Mouse (Mus musculus) Patski (cell line): ENCODE results near the gene Sox12. TPM values are rescaled to one million over a fixed set of nuclear protein-coding genes. Genes with fewer than 3 reads are reported as not detected.

Source experiments
- ATAC-seq: fragments of 100-300 bp; one replicate; pipeline ENCODE4 v1.8.0; 2021
- CTCF ChIA-PET: fragments of 350-600 bp; sonication (Branson Sonifier 250); formaldehyde crosslinking; loops from one replicate; lab custom pipeline; 2022; ENCODE audit warnings: inconsistent platforms; lab: Charles Lee
- POLR2A ChIA-PET: fragments of 350-600 bp; sonication (Branson Sonifier 250); formaldehyde crosslinking; loops from one replicate; lab custom pipeline; 2022; ENCODE audit warnings: antibody characterized with exemption, inconsistent platforms; lab: Charles Lee
- DNase-seq: peaks from one replicate; pipeline ENCODE4 v3.0.0-alpha.2; 2011; ENCODE audit warnings: low read depth, low spot score
- H3K27me3 ChIP-seq: fragments of 371-371 bp; one replicate; pipeline ENCODE4 v1.5.1; 2021
- CTCF ChIP-seq: fragments of 100-300 bp; IDR thresholded peaks from one replicate; pipeline ENCODE4 v1.5.1; 2021
- in situ Hi-C: fragments of 300-500 bp; cut with MboI; formaldehyde crosslinking; loops from 3 replicates; pipeline ENCODE4 v1.11.1; 2018; ENCODE audit warnings: low pct_unique_long_range_greater_than_20kb, mixed read lengths
- polyA plus RNA-seq: library from polyadenylated mRNA; unstranded; gene quantifications from one replicate; pipeline ENCODE4 v1.2.3, GENCODE M21; 2021

Gene Sox12
- polyA plus RNA-seq, 1 experiment from 2014 or later = 19.6 TPM

- H3K27me3 ChIP-seq = no peaks in the 10 kb centered on the region
- in situ Hi-C loops = no loop called here
- no peak for TF ChIP-seq CTCF
- POLR2A ChIA-PET = interaction anchor here (0.6 kb wide), 1 partner anchor 42 kb away, joined by 4 read pairs; no protein-coding TSS in a partner anchor
- ATAC-seq (no peak), DNase-seq (no peak)
- CTCF ChIA-PET = no interaction called here
Observed at GRCm38 (mm10) chr2:152409781-152410180, 11.9 kb upstream of the Sox12 start.

DNA sequence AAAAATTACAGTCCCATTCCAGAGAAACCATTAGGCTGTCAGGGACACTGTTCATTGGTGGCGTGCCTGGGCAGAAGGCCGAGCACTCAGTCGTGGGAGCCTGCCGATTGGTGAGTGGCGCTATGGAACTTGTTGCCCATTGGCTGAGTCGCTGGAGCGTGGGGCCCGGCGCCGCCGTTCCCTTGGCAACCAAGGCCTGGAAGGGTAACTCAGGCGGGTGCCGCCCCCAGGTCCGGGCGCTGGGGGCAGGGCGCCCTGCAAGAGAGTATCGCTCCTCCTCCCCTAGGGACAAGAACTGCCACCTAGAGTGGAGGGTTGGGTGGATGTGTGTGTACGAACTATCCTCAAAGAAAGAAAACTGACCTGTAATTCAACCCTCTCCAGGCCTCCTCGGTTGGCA is 8.3 kb upstream of the Sox12 start:
- no peaks in the 10 kb centered on the region for H3K27me3 ChIP-seq
- TF ChIP-seq CTCF = no peak
- DNase-seq (no peak), ATAC-seq (peak; percentile 99)
- ChIA-PET POLR2A (no interaction called here), CTCF (interaction anchor here (1.5 to 1.7 kb wide), 2 partner anchors 13 to 31 kb away, joined by 3 to 5 read pairs; no protein-coding TSS in a partner anchor)
- in situ Hi-C loops = no loop called here

GRCm38 (mm10) chr2:152399122-152399542 is 1.3 kb upstream of the Sox12 start:
- ChIA-PET CTCF (no interaction called here), POLR2A (interaction anchor here (1.3 kb wide), 1 partner anchor 15 kb away, joined by 3 read pairs; no protein-coding TSS in a partner anchor)
- in situ Hi-C loops = no loop called here
- no peak for DNase-seq
- no peak for ATAC-seq
- no peak for TF ChIP-seq CTCF
- no peaks in the 10 kb centered on the region for H3K27me3 ChIP-seq

- in situ Hi-C loops = no loop called here
- peak; percentile 50 for ATAC-seq
- CTCF ChIA-PET = no interaction called here
- no peak for TF ChIP-seq CTCF
- H3K27me3 ChIP-seq = no peaks in the 10 kb centered on the region
- POLR2A ChIA-PET = interaction anchor here (1.0 to 1.3 kb wide), 2 partner anchors 12 to 15 kb away, joined by 3 read pairs; no protein-coding TSS in a partner anchor
- DNase-seq = no peak
Observed at GRCm38 (mm10) chr2:152398691-152399090, 828 bp upstream of the Sox12 start.

- no peak for TF ChIP-seq CTCF
- ATAC-seq (peak; percentile 13), DNase-seq (no peak)
- POLR2A ChIA-PET = interaction anchor here (1.4 kb wide), 1 partner anchor 46 kb away, joined by 3 read pairs; no protein-coding TSS in a partner anchor
- H3K27me3 ChIP-seq = no peaks in the 10 kb centered on the region
- CTCF ChIA-PET = no interaction called here
- in situ Hi-C loops = no loop called here
Observed at GRCm38 (mm10) chr2:152397004-152397589, 766 bp downstream of the Sox12 start.

DNA sequence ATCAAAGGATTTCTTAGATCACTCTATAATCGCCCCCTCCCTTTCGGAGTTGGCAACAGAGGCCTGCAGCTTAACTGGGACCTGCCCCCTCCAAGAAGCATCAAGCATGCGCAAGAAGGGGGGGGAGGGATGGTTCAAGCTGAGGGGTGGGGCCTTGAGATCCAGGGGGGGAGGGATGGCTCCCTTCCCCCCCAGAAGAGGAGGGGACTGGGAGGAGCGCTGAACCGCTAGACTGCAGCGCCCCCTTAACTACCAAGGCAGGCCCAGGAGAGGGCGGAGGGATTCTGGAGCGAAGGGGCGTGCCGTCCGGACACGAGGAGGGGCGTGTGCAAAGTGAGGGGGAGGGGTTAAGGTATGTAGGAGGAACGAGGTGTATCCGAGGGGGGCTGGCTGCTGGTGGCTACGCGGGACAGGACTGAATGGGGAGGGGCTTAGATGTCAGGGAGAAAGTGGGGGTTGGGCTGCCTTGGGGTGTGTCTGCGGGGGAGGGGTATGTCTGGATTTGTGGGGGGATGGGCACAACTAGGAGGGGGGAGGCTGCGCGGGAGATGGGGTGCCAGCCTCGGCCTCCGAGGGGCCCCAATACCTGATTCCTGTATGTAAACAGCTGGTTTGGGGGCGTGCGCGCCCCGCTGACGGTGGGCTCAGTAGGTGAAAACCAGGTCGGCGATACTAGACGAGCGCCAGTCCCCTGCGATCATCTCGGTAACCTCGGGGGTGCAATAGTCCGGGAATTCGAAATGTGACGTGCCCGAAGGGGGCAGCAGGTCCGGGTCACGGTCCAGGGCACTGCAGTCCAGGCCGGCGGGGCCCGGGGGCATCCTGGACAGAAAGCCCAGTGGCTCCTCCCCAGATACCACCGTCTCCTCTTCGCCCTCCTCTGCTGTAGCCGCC is 1.5 kb downstream of the Sox12 start:
- no peaks in the 10 kb centered on the region for H3K27me3 ChIP-seq
- ChIA-PET CTCF (no interaction called here), POLR2A (interaction anchor here (0.6 to 1.4 kb wide), 2 partner anchors 45 to 54 kb away, joined by 3 read pairs; no protein-coding TSS in a partner anchor)
- TF ChIP-seq CTCF = no peak
- peak; percentile 49 for ATAC-seq
- in situ Hi-C loops = no loop called here
- DNase-seq = no peak

DNA sequence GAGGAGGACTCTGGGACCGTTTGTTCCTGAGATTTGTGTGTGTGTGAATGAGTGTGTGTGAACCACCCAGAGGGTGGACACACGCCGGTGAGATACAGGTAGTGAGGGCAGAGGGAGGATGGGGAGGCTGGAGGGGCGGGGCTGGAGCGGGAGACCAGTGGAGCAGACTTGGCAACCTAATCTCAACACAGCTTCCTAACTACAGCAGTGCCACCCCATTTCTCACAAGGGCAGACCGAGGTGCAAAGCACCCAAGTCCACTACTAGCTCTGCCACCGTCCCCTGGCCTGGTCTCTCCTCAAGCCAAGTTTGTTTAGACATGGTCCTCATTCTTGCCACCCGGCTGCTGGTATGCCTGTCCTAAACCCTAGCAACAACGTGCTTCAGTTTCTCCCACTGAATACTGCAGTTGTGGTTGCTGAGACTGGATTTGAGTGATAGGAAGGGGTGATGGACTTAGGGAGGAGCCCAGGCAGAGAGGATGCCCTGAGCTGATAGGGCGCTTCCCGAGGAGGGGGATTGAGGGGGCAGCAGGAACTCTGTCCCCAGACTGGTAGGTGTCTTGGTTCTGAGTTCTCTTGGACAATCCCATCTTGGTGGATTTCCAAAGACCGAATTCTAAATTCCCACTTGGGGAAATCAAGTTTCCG is 2.5 kb downstream of the Sox12 start:
- CTCF ChIA-PET = interaction anchor here (1.1 kb wide), 1 partner anchor 42 kb away, joined by 3 read pairs; no protein-coding TSS in a partner anchor
- no peak for TF ChIP-seq CTCF
- POLR2A ChIA-PET = interaction anchor here (0.6 kb wide), 1 partner anchor 54 kb away, joined by 3 read pairs; no protein-coding TSS in a partner anchor
- DNase-seq (no peak), ATAC-seq (no peak)
- in situ Hi-C loops = no loop called here
- no peaks in the 10 kb centered on the region for H3K27me3 ChIP-seq

- ATAC-seq (no peak), DNase-seq (no peak)
- no peaks in the 10 kb centered on the region for H3K27me3 ChIP-seq
- in situ Hi-C loops = loop anchor here (5.0 kb wide), 1 partner anchor 49 kb away; no protein-coding TSS in a partner anchor
- TF ChIP-seq CTCF = no peak
- POLR2A ChIA-PET = no interaction called here
- CTCF ChIA-PET = interaction anchor here (0.8 to 3.7 kb wide), 6 partner anchors 11 to 79 kb away, joined by 3 to 21 read pairs (median 5); no protein-coding TSS in a partner anchor
Observed at GRCm38 (mm10) chr2:152393225-152394017, 4.4 kb downstream of the Sox12 start.

DNA sequence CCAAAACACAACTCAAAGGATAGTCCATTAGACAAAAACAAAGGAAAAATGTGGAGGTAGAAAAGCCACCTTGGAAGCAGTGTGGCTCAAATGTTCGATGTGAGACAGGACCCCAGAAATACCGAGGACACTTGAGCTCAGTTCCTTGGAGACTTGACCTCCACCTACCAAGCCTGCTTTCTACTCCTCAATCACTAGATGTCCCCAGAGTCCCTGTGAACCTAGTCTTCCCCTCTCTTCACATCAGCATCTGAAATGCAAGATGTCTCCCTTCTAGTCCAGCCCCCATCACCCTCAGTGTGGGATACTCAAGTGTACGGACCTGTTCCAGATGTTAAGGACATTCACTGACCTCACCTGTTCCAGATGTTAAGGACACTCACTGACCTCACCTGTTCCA is 5.1 kb downstream of the Sox12 start:
- DNase-seq = no peak
- no peak for ATAC-seq
- ChIA-PET POLR2A (no interaction called here), CTCF (interaction anchor here (0.6 to 3.7 kb wide), 9 partner anchors 9 to 161 kb away, joined by 3 to 21 read pairs (median 3); no protein-coding TSS in a partner anchor)
- in situ Hi-C loops = loop anchor here (5.0 kb wide), 1 partner anchor 50 kb away; no protein-coding TSS in a partner anchor
- TF ChIP-seq CTCF = no peak
- H3K27me3 ChIP-seq = no peaks in the 10 kb centered on the region
